In the genomic region with DNA sequence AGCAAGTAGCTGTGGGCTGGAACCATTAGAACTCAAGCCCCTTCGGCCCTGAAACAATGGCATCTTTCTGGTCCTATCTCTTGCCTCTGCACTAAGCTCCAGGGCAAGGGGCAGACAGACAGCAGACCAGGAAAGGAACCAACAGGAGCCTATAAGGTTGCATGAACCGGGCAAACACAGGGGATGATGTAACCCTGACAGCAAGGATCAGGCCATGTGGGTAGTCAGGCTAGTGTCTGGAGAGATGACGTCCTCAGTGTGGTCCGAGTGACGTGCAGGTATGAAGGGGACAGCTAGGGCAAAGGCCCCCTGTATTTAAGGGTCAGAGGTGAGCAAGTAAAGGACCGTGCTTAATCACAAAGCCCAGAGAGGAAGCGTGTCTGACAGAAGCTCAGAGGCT, we compare ENCODE assay signal across 19 mouse cellular contexts. TPM values are rescaled to one million over a fixed set of nuclear protein-coding genes. Genes with fewer than 3 reads are reported as not detected.
"Had no signal": no experiment of that assay in that cellular context is flagged by ENCODE, and none has a peak within 500 bp of the region (broad histone marks: within the 10 kb centered on the region; RNA-seq: fewer than 3 reads in every experiment).

No protein-coding gene starts in this region.

- H3K27ac ChIP-seq: layer of hippocampus, adult 2 months; limb, embryonic 13.5 days; macrophage; midbrain, embryonic 12.5 days had no signal

- DNase-seq: kidney, adult 18-20 months; kidney, postnatal 10 days; kidney, postnatal 4 days; lung, embryonic 14.5 days; lung, postnatal 10 days; right cerebral cortex, adult 18-20 months; right cerebral cortex, postnatal 25 days; thymus, adult 2 months; thymus, postnatal 25 days had no signal

- H3K36me3 ChIP-seq: limb, embryonic 13.5 days; midbrain, embryonic 12.5 days had no signal

- H3K4me1 ChIP-seq: limb, embryonic 13.5 days; midbrain, embryonic 12.5 days had no signal

- H3K4me3 ChIP-seq: layer of hippocampus, adult 2 months; limb, embryonic 13.5 days; megakaryocyte, embryonic 14.5 days; midbrain, embryonic 12.5 days had no signal

- H3K9ac ChIP-seq: limb, embryonic 13.5 days; lung, embryonic 14.5 days; midbrain, embryonic 12.5 days had no signal

- H3K27me3 ChIP-seq: limb, embryonic 13.5 days; midbrain, embryonic 12.5 days had no signal

- H3K9me3 ChIP-seq: limb, embryonic 13.5 days; midbrain, embryonic 12.5 days had no signal

- H3K4me2 ChIP-seq: limb, embryonic 13.5 days; lung, embryonic 14.5 days; midbrain, embryonic 12.5 days had no signal

RNA-seq across cellular contexts. Expression of a gene that starts 7.1 kb away (rescaled TPM):
- polyA plus RNA-seq: kidney, embryonic 14.5 days; midbrain, embryonic 12.5 days; midbrain, postnatal 0 days; neural tube, embryonic 14.5 days had no signal

RNA-seq across cellular contexts. Expression of a gene that starts 14.1 kb away (rescaled TPM):
- total RNA-seq: layer of hippocampus, postnatal 10 days; left cerebral cortex, postnatal 36 days had no signal
- polyA plus RNA-seq: kidney, embryonic 14.5 days; lung, embryonic 14.5 days; midbrain, embryonic 12.5 days had no signal
